Mouse (Mus musculus): ENCODE measurements around the gene Sema3f. TPM values are rescaled to one million over a fixed set of nuclear protein-coding genes. Genes with fewer than 3 reads are reported as not detected.

Sema3f gene
- total and polyA plus RNA-seq, 3 experiments, result 0.09 to 0.11 TPM; not detected in 1

GRCm38 (mm10) chr9:107660777-107661176 lies 49.5 kb downstream of the Sema3f start:
- H3K9me3 ChIP-seq (replicated peaks), result no peaks in the 10 kb centered on the region
- H3K27me3 ChIP-seq (ENCODE audit: insufficient read depth, low read length), result peaks cover 79% of the 10 kb centered on the region
- DNase-seq (ENCODE audit: low spot score), result no peak
- no peaks in the 10 kb centered on the region for H3K36me3 ChIP-seq (replicated peaks)
- no peaks in the 10 kb centered on the region for H3K4me1 ChIP-seq (ENCODE audit: insufficient read depth, low read depth, low read length)
- ATAC-seq (ENCODE audit: extremely low read depth, insufficient number of reproducible peaks, low FRiP score, poor library complexity, severe bottlenecking), result no peak
- no peak for TF ChIP-seq CTCF (IDR thresholded peaks at IDR 0.05; ENCODE audit: low read depth, low read length)
- TF ChIP-seq POLR2AphosphoS5 (IDR thresholded peaks at IDR 0.05; ENCODE audit: insufficient replicate concordance, low read depth, low read length), result no peak
- no peak for TF ChIP-seq TAL1 (conservative IDR thresholded peaks at IDR 0.05; ENCODE audit: low read depth, low read length)
- no peak for TF ChIP-seq GATA1 (IDR thresholded peaks at IDR 0.05; ENCODE audit: borderline replicate concordance, low read length)
- no peak for TF ChIP-seq GATA2 (IDR thresholded peaks at IDR 0.05; ENCODE audit: borderline replicate concordance, low read depth, low read length)
- no peak overlapping the region for H3K4me3 ChIP-seq (ENCODE audit: low read depth, low read length)

DNA sequence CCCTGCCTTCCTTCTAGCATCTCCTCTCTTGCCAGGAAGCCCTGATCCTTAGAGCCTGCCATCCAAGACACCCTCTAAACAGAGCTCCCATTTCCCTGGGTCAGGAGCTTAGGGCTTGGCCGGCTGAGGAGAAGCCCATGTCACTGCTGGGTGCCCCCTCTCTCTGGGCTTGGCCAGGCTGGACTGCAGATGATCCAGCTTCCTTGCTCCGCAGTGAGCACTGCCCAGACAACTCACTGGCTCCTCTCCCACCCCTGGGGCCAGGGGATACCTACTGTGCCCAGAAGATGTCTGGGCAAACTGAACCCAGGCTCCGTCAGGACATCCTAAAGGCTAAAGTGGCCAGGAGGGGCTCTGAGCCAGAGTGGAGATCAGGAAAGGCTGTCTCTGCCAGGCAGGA lies 50.3 kb downstream of the Sema3f start:
- TF ChIP-seq TAL1 (conservative IDR thresholded peaks at IDR 0.05; ENCODE audit: low read depth, low read length) (no peak), GATA1 (IDR thresholded peaks at IDR 0.05; ENCODE audit: borderline replicate concordance, low read length) (no peak)
- H3K27me3 ChIP-seq (ENCODE audit: insufficient read depth, low read length), result peaks cover 79% of the 10 kb centered on the region
- H3K4me1 ChIP-seq (ENCODE audit: insufficient read depth, low read depth, low read length), result peaks cover 4% of the 10 kb centered on the region
- no peaks in the 10 kb centered on the region for H3K36me3 ChIP-seq (replicated peaks)
- DNase-seq (ENCODE audit: low spot score) (no peak), ATAC-seq (ENCODE audit: extremely low read depth, insufficient number of reproducible peaks, low FRiP score, poor library complexity, severe bottlenecking) (no peak)
- H3K9me3 ChIP-seq (replicated peaks), result no peaks in the 10 kb centered on the region
- no peak overlapping the region for H3K4me3 ChIP-seq (ENCODE audit: low read depth, low read length)

DNA sequence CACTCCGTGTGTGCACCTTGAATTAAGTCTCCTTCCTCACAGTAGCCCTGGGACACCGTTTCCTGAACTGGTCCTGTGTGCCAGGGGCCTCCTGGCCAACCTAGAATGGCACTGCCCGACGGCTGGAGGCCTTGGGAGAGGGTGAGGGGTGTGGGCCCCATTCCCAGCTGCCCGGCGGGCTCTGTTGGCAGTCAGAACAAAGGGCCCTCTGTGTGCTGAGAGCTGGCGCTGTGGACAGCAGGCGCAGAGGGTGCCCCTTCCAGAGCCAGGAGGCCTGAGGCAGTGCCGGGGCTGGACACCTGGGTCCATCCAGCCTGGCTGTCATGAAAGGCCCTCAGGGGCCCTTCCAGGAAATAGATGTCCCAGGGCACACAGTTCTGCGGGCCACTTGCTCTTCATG lies 50.7 kb downstream of the Sema3f start:
- TF ChIP-seq TAL1 (conservative IDR thresholded peaks at IDR 0.05; ENCODE audit: low read depth, low read length), result no peak
- TF ChIP-seq POLR2AphosphoS5 (IDR thresholded peaks at IDR 0.05; ENCODE audit: insufficient replicate concordance, low read depth, low read length), result no peak
- TF ChIP-seq GATA1 (IDR thresholded peaks at IDR 0.05; ENCODE audit: borderline replicate concordance, low read length), result no peak
- no peak for TF ChIP-seq CTCF (IDR thresholded peaks at IDR 0.05; ENCODE audit: low read depth, low read length)
- TF ChIP-seq GATA2 (IDR thresholded peaks at IDR 0.05; ENCODE audit: borderline replicate concordance, low read depth, low read length), result no peak
- peaks cover 79% of the 10 kb centered on the region for H3K27me3 ChIP-seq (ENCODE audit: insufficient read depth, low read length)
- no peaks in the 10 kb centered on the region for H3K9me3 ChIP-seq (replicated peaks)
- no peaks in the 10 kb centered on the region for H3K36me3 ChIP-seq (replicated peaks)
- no peak for ATAC-seq (ENCODE audit: extremely low read depth, insufficient number of reproducible peaks, low FRiP score, poor library complexity, severe bottlenecking)
- DNase-seq (ENCODE audit: low spot score), result no peak
- H3K4me1 ChIP-seq (ENCODE audit: insufficient read depth, low read depth, low read length), result peaks cover 4% of the 10 kb centered on the region
- no peak overlapping the region for H3K4me3 ChIP-seq (ENCODE audit: low read depth, low read length)

GRCm38 (mm10) chr9:107658096-107658495 lies 52.2 kb downstream of the Sema3f start:
- ATAC-seq (ENCODE audit: extremely low read depth, insufficient number of reproducible peaks, low FRiP score, poor library complexity, severe bottlenecking) (no peak), DNase-seq (ENCODE audit: low spot score) (no peak)
- TF ChIP-seq POLR2AphosphoS5 (IDR thresholded peaks at IDR 0.05; ENCODE audit: insufficient replicate concordance, low read depth, low read length), result no peak
- TF ChIP-seq CTCF (IDR thresholded peaks at IDR 0.05; ENCODE audit: low read depth, low read length), result no peak
- no peak for TF ChIP-seq TAL1 (conservative IDR thresholded peaks at IDR 0.05; ENCODE audit: low read depth, low read length)
- no peak for TF ChIP-seq GATA1 (IDR thresholded peaks at IDR 0.05; ENCODE audit: borderline replicate concordance, low read length)
- no peak for TF ChIP-seq GATA2 (IDR thresholded peaks at IDR 0.05; ENCODE audit: borderline replicate concordance, low read depth, low read length)
- H3K27me3 ChIP-seq (ENCODE audit: insufficient read depth, low read length), result peaks cover 77% of the 10 kb centered on the region
- H3K4me3 ChIP-seq (ENCODE audit: low read depth, low read length), result no peak overlapping the region
- H3K9me3 ChIP-seq (replicated peaks), result no peaks in the 10 kb centered on the region
- peaks cover 4% of the 10 kb centered on the region for H3K4me1 ChIP-seq (ENCODE audit: insufficient read depth, low read depth, low read length)
- no peaks in the 10 kb centered on the region for H3K36me3 ChIP-seq (replicated peaks)

GRCm38 (mm10) chr9:107657144-107657543 lies 53.1 kb downstream of the Sema3f start:
- H3K27me3 ChIP-seq (ENCODE audit: insufficient read depth, low read length), result peaks cover 72% of the 10 kb centered on the region
- TF ChIP-seq CTCF (IDR thresholded peaks at IDR 0.05; ENCODE audit: low read depth, low read length), result no peak
- no peak for TF ChIP-seq GATA1 (IDR thresholded peaks at IDR 0.05; ENCODE audit: borderline replicate concordance, low read length)
- no peak for TF ChIP-seq GATA2 (IDR thresholded peaks at IDR 0.05; ENCODE audit: borderline replicate concordance, low read depth, low read length)
- no peak for TF ChIP-seq TAL1 (conservative IDR thresholded peaks at IDR 0.05; ENCODE audit: low read depth, low read length)
- no peak for ATAC-seq (ENCODE audit: extremely low read depth, insufficient number of reproducible peaks, low FRiP score, poor library complexity, severe bottlenecking)

GRCm38 (mm10) chr9:107654585-107654984 lies 55.7 kb downstream of the Sema3f start:
- no peak for TF ChIP-seq POLR2AphosphoS5 (IDR thresholded peaks at IDR 0.05; ENCODE audit: insufficient replicate concordance, low read depth, low read length)
- no peak for TF ChIP-seq GATA2 (IDR thresholded peaks at IDR 0.05; ENCODE audit: borderline replicate concordance, low read depth, low read length)
- no peak for TF ChIP-seq CTCF (IDR thresholded peaks at IDR 0.05; ENCODE audit: low read depth, low read length)
- no peak for TF ChIP-seq TAL1 (conservative IDR thresholded peaks at IDR 0.05; ENCODE audit: low read depth, low read length)
- TF ChIP-seq GATA1 (IDR thresholded peaks at IDR 0.05; ENCODE audit: borderline replicate concordance, low read length), result no peak
- ATAC-seq (ENCODE audit: extremely low read depth, insufficient number of reproducible peaks, low FRiP score, poor library complexity, severe bottlenecking) (no peak), DNase-seq (ENCODE audit: low spot score) (no peak)
- Histone ChIP-seq H3K4me1 (ENCODE audit: insufficient read depth, low read depth, low read length) (peaks cover 4% of the 10 kb centered on the region), H3K27me3 (ENCODE audit: insufficient read depth, low read length) (peaks cover 78% of the 10 kb centered on the region), H3K36me3 (replicated peaks) (no peaks in the 10 kb centered on the region), H3K4me3 (ENCODE audit: low read depth, low read length) (no peak overlapping the region), H3K9me3 (replicated peaks) (no peaks in the 10 kb centered on the region)

More at GRCm38 (mm10) chr9:107657144-107657543, 53.1 kb downstream of the Sema3f start:
- DNase-seq (ENCODE audit: low spot score), result no peak
- Histone ChIP-seq H3K4me1 (ENCODE audit: insufficient read depth, low read depth, low read length) (peaks cover 4% of the 10 kb centered on the region), H3K4me3 (ENCODE audit: low read depth, low read length) (no peak overlapping the region), H3K36me3 (replicated peaks) (no peaks in the 10 kb centered on the region), H3K9me3 (replicated peaks) (no peaks in the 10 kb centered on the region)

DNA sequence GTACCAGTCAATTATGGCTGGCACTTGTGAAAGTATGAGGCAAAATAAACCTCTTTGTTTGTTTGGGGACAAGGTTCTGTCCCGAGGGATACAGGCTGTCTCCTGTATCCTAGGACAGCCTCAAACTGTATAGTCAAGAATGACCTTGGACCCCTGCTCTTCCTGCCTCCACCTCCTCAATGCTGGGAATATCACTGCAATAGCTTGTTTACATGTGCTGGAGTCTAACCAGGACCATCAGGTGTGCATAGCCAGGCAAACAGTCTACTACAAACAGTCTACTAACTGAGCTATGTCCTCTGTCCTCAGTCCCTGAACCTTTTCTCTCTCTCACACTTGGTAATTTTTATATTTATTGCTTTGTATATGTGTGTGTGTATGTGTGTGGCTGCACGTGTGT lies 56.8 kb downstream of the Sema3f start:
- DNase-seq (ENCODE audit: low spot score), result no peak
- H3K4me1 ChIP-seq (ENCODE audit: insufficient read depth, low read depth, low read length), result peaks cover 4% of the 10 kb centered on the region
- H3K36me3 ChIP-seq (replicated peaks), result no peaks in the 10 kb centered on the region
- no peak for TF ChIP-seq CTCF (IDR thresholded peaks at IDR 0.05; ENCODE audit: low read depth, low read length)
- TF ChIP-seq POLR2AphosphoS5 (IDR thresholded peaks at IDR 0.05; ENCODE audit: insufficient replicate concordance, low read depth, low read length), result no peak
- TF ChIP-seq GATA2 (IDR thresholded peaks at IDR 0.05; ENCODE audit: borderline replicate concordance, low read depth, low read length), result no peak
- TF ChIP-seq GATA1 (IDR thresholded peaks at IDR 0.05; ENCODE audit: borderline replicate concordance, low read length), result no peak
- TF ChIP-seq TAL1 (conservative IDR thresholded peaks at IDR 0.05; ENCODE audit: low read depth, low read length), result no peak
- H3K27me3 ChIP-seq (ENCODE audit: insufficient read depth, low read length), result peaks cover 71% of the 10 kb centered on the region
- no peak for ATAC-seq (ENCODE audit: extremely low read depth, insufficient number of reproducible peaks, low FRiP score, poor library complexity, severe bottlenecking)
- no peaks in the 10 kb centered on the region for H3K9me3 ChIP-seq (replicated peaks)
- H3K4me3 ChIP-seq (ENCODE audit: low read depth, low read length), result no peak overlapping the region

Data from G1E (cell line).